Mouse (Mus musculus): ENCODE results near the gene Tgoln1.

DNA sequence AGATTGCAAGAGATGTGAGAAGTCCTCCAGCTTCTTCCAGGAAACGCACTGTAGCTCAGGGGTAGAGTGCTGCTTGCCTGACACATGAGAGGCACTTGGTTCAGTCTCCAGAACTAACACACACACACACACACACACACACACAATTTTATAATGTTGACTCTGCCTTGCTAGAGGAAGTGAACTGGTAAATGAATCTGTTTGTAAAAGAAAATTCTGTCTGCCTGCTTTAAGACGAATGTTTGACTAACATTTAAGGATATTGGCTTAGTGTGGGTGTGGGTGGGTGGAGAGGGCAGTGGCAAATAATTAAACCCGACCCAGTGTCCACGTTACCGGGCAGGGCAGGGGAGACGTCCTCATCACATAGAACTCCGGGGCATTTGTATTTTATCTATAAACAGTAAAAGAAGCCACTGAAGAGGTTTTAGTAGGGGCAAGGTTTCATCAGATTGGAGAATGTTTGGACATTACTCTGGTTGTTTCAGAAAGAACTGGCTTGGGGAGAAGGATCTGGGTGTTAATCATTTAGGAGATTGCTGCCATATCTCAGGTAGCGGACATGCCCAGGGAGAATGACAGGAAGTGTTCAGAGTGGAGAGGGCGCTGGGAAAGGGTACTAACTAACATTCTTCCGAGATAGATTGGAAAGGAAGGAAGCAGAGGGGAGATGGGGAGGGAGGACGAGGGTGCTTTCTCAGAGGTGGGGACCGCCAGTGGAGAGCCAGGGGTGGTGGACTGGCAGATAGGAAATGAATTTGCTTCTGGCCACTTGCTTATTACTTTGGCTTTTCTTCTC is 3.1 kb upstream of the Tgoln1 start:
- TF ChIP-seq GATA1 (IDR thresholded peaks at IDR 0.05; ENCODE audit: borderline replicate concordance, low read length) (no peak), FLI1 (IDR thresholded peaks at IDR 0.05; ENCODE audit: low read length) (no peak)
